Mouse (Mus musculus): ENCODE data around the gene Prpf38b. TPM values are rescaled to one million over a fixed set of nuclear protein-coding genes. Genes with fewer than 3 reads are reported as not detected.
"Not testable (repeated sequence)": the region's sequence is repeated elsewhere in the genome, so short reads cannot be mapped to it uniquely, and the experiment has no call there.

Prpf38b gene
- total RNA-seq, 2 experiments from 2014 or later = 42.2 to 64.7 TPM

GRCm38 (mm10) chr3:108900681-108901080, 10.8 kb downstream of the Prpf38b start:
- DNase-seq = no peak

- no peak for DNase-seq
These were observed 11.4 kb downstream of the Prpf38b start for GRCm38 (mm10) chr3:108900147-108900546.

GRCm38 (mm10) chr3:108898640-108899039, 12.9 kb downstream of the Prpf38b start:
- no peak for DNase-seq

- DNase-seq = no peak
These were observed 18.6 kb downstream of the Prpf38b start for GRCm38 (mm10) chr3:108892914-108893313.

GRCm38 (mm10) chr3:108892080-108892479, 19.4 kb downstream of the Prpf38b start:
- DNase-seq = no peak

GRCm38 (mm10) chr3:108889908-108890307, 21.6 kb downstream of the Prpf38b start, which contains the start of gene Fndc7:
Gene Fndc7, minus strand, starts transcription at chr3:108890008.
- no peak for DNase-seq

- no peak for DNase-seq
These were observed 23.9 kb downstream of the Prpf38b start for GRCm38 (mm10) chr3:108887618-108887975.

- DNase-seq = no peak
These were observed 24.5 kb downstream of the Prpf38b start for GRCm38 (mm10) chr3:108886934-108887617.

GRCm38 (mm10) chr3:108885686-108886530, 25.6 kb downstream of the Prpf38b start:
- no peak for DNase-seq

- no peak for DNase-seq
These were observed 26.7 kb downstream of the Prpf38b start for GRCm38 (mm10) chr3:108884706-108885289.

- no peak for DNase-seq
These were observed 28.5 kb downstream of the Prpf38b start for GRCm38 (mm10) chr3:108883067-108883466.

GRCm38 (mm10) chr3:108881873-108882272, 29.7 kb downstream of the Prpf38b start:
- not testable (repeated sequence) for DNase-seq

- peak; percentile 62 for DNase-seq
These were observed 30.7 kb downstream of the Prpf38b start for GRCm38 (mm10) chr3:108880544-108881507.

GRCm38 (mm10) chr3:108879836-108880435, 31.6 kb downstream of the Prpf38b start:
- no peak for DNase-seq

GRCm38 (mm10) chr3:108879129-108879528, 32.4 kb downstream of the Prpf38b start:
- no peak for DNase-seq

- DNase-seq = peak; percentile 64 to 73
These were observed 40.9 kb downstream of the Prpf38b start for GRCm38 (mm10) chr3:108870631-108871030.

GRCm38 (mm10) chr3:108867449-108867848, 44.1 kb downstream of the Prpf38b start:
- no peak for DNase-seq

GRCm38 (mm10) chr3:108865676-108866075, 45.9 kb downstream of the Prpf38b start:
- no peak for DNase-seq

GRCm38 (mm10) chr3:108865129-108865528, 46.4 kb downstream of the Prpf38b start:
- no peak for DNase-seq

- peak in 1 of 2 experiments; percentile 43 for DNase-seq
These were observed 48.4 kb downstream of the Prpf38b start for GRCm38 (mm10) chr3:108863091-108863490.

GRCm38 (mm10) chr3:108862282-108862681, 49.2 kb downstream of the Prpf38b start:
- not testable (repeated sequence) for DNase-seq
